Mouse (Mus musculus): ENCODE data around the gene Gm49630. TPM values are rescaled to one million over a fixed set of nuclear protein-coding genes. Genes with fewer than 3 reads are reported as not detected.
"Not testable (repeated sequence)": the region's sequence is repeated elsewhere in the genome, so short reads cannot be mapped to it uniquely, and the experiment has no call there.

Gene Gm49630
- total and polyA plus RNA-seq, 2 experiments from 2014 or later: not detected

- not testable (repeated sequence) for H3K9me3 ChIP-seq (ENCODE audit: low read length); H3K36me3 ChIP-seq (ENCODE audit: insufficient read depth, low read length); H3K27me3 ChIP-seq (ENCODE audit: insufficient read depth, low read length); H3K9ac ChIP-seq (replicated peaks; ENCODE audit: low read length); H3K4me2 ChIP-seq (ENCODE audit: low read depth, low read length); H3K27ac ChIP-seq; H3K4me3 ChIP-seq (ENCODE audit: low read length); H3K4me1 ChIP-seq (ENCODE audit: insufficient read depth, low read length)
- 56% methylated on average over 7 of the region's 9 CpGs for WGBS
- DNase-seq (ENCODE audit: low spot score): peak; percentile 2
- ATAC-seq: peak; percentile 43; the same call in 1 of the 2 replicates
Measured at GRCm38 (mm10) chr17:7337381-7337780, 34.4 kb downstream of the Gm49630 start.

GRCm38 (mm10) chr17:7332745-7333144 is 39.0 kb downstream of the Gm49630 start:
- H3K4me1 ChIP-seq (ENCODE audit: insufficient read depth, low read length); H3K9me3 ChIP-seq (ENCODE audit: low read length); H3K27ac ChIP-seq; H3K36me3 ChIP-seq (ENCODE audit: insufficient read depth, low read length); H3K4me3 ChIP-seq (ENCODE audit: low read length); H3K27me3 ChIP-seq (ENCODE audit: insufficient read depth, low read length); ATAC-seq; H3K4me2 ChIP-seq (ENCODE audit: low read depth, low read length); H3K9ac ChIP-seq (replicated peaks; ENCODE audit: low read length); DNase-seq (ENCODE audit: low spot score): not testable (repeated sequence)
- 88% methylated on average over 3 of the region's 5 CpGs for WGBS

- H3K4me3 ChIP-seq (ENCODE audit: low read length); H3K4me2 ChIP-seq (ENCODE audit: low read depth, low read length); H3K4me1 ChIP-seq (ENCODE audit: insufficient read depth, low read length); DNase-seq (ENCODE audit: low spot score); H3K27ac ChIP-seq; H3K9ac ChIP-seq (replicated peaks; ENCODE audit: low read length); H3K27me3 ChIP-seq (ENCODE audit: insufficient read depth, low read length); H3K36me3 ChIP-seq (ENCODE audit: insufficient read depth, low read length); ATAC-seq; H3K9me3 ChIP-seq (ENCODE audit: low read length): not testable (repeated sequence)
- 88% methylated on average over 2 of the region's 8 CpGs for WGBS
Measured at GRCm38 (mm10) chr17:7326415-7326814, 45.4 kb downstream of the Gm49630 start.

GRCm38 (mm10) chr17:7324346-7324745 is 47.4 kb downstream of the Gm49630 start, which contains the start of gene Tcp10a:
Gene Tcp10a, plus strand, starts transcription at chr17:7324646.
- not testable (repeated sequence) for H3K27me3 ChIP-seq (ENCODE audit: insufficient read depth, low read length); H3K27ac ChIP-seq; H3K9me3 ChIP-seq (ENCODE audit: low read length); H3K9ac ChIP-seq (replicated peaks; ENCODE audit: low read length); DNase-seq (ENCODE audit: low spot score); H3K4me2 ChIP-seq (ENCODE audit: low read depth, low read length); ATAC-seq; H3K36me3 ChIP-seq (ENCODE audit: insufficient read depth, low read length); H3K4me1 ChIP-seq (ENCODE audit: insufficient read depth, low read length); H3K4me3 ChIP-seq (ENCODE audit: low read length)
- WGBS: 90% methylated on average over 3 of the region's 5 CpGs

GRCm38 (mm10) chr17:7319789-7320188 is 52.0 kb downstream of the Gm49630 start:
- H3K4me2 ChIP-seq (ENCODE audit: low read depth, low read length); H3K36me3 ChIP-seq (ENCODE audit: insufficient read depth, low read length); DNase-seq (ENCODE audit: low spot score); H3K9me3 ChIP-seq (ENCODE audit: low read length); H3K27me3 ChIP-seq (ENCODE audit: insufficient read depth, low read length); ATAC-seq; H3K9ac ChIP-seq (replicated peaks; ENCODE audit: low read length); H3K27ac ChIP-seq; H3K4me1 ChIP-seq (ENCODE audit: insufficient read depth, low read length); H3K4me3 ChIP-seq (ENCODE audit: low read length): not testable (repeated sequence)
- 91% methylated on average over 6 of the region's 6 CpGs for WGBS

GRCm38 (mm10) chr17:7315693-7316382 is 55.9 kb downstream of the Gm49630 start:
- not testable (repeated sequence) for H3K9me3 ChIP-seq (ENCODE audit: low read length); H3K27ac ChIP-seq; H3K4me2 ChIP-seq (ENCODE audit: low read depth, low read length); H3K36me3 ChIP-seq (ENCODE audit: insufficient read depth, low read length); DNase-seq (ENCODE audit: low spot score); H3K9ac ChIP-seq (replicated peaks; ENCODE audit: low read length); H3K4me3 ChIP-seq (ENCODE audit: low read length); H3K27me3 ChIP-seq (ENCODE audit: insufficient read depth, low read length); H3K4me1 ChIP-seq (ENCODE audit: insufficient read depth, low read length); ATAC-seq
- 64% methylated on average over 6 of the region's 8 CpGs for WGBS

GRCm38 (mm10) chr17:7306278-7307196 is 65.2 kb downstream of the Gm49630 start:
- 71% methylated on average over 7 of the region's 8 CpGs for WGBS
- not testable (repeated sequence) for DNase-seq (ENCODE audit: low spot score)
- peak; percentile 66 for TF ChIP-seq CTCF (IDR thresholded peaks at IDR 0.05; ENCODE audit: low read depth)

More at GRCm38 (mm10) chr17:7306278-7307196, 65.2 kb downstream of the Gm49630 start:
- H3K4me2 ChIP-seq (ENCODE audit: low read depth, low read length); H3K27me3 ChIP-seq (ENCODE audit: insufficient read depth, low read length); H3K4me3 ChIP-seq (ENCODE audit: low read length); H3K9me3 ChIP-seq (ENCODE audit: low read length); H3K4me1 ChIP-seq (ENCODE audit: insufficient read depth, low read length); H3K36me3 ChIP-seq (ENCODE audit: insufficient read depth, low read length); H3K27ac ChIP-seq; H3K9ac ChIP-seq (replicated peaks; ENCODE audit: low read length): not testable (repeated sequence)
- peak; percentile 90 for ATAC-seq

Other genes starting within 250 kb of the Gm49630 start
- 32.7 and 38.9 TPM in 2 replicates for gene Rps6ka2, start 201.9 kb downstream of the Gm49630 start, total RNA-seq (2014; rRNA removed)
- 14.0 and 15.4 TPM in 2 replicates for gene Rps6ka2, start 201.9 kb downstream of the Gm49630 start, polyA plus RNA-seq (2015; fragmentation: Nextera tagmentation; extraction: Ambion mirVana)
- gene Tcp10a, start 47.3 kb downstream of the Gm49630 start, total RNA-seq (2014; rRNA removed): not detected in 2 replicates
- gene Tcp10a, start 47.3 kb downstream of the Gm49630 start, polyA plus RNA-seq (2015; fragmentation: Nextera tagmentation; extraction: Ambion mirVana): 0.21 TPM in 1 of 2 replicates, not detected in the other
- not detected in 2 replicates for gene Ttll2, start 19.3 kb downstream of the Gm49630 start, total RNA-seq (2014; rRNA removed)
- not detected in 2 replicates for gene Ttll2, start 19.3 kb downstream of the Gm49630 start, polyA plus RNA-seq (2015; fragmentation: Nextera tagmentation; extraction: Ambion mirVana)
- gene Unc93a2, start 13.5 kb upstream of the Gm49630 start, total RNA-seq (2014; rRNA removed): 0.18 TPM in 1 of 2 replicates, not detected in the other
- 0.05 TPM in 1 of 2 replicates, not detected in the other for gene Unc93a2, start 13.5 kb upstream of the Gm49630 start, polyA plus RNA-seq (2015; fragmentation: Nextera tagmentation; extraction: Ambion mirVana)

Data from hindbrain, postnatal 0 days (tissue).